Mouse (Mus musculus) left cerebral cortex, postnatal 4 days (tissue): Measurements from ENCODE around the gene Efna5. TPM values are rescaled to one million over a fixed set of nuclear protein-coding genes. Genes with fewer than 3 reads are reported as not detected.
A peak's percentile ranks its signal among the peaks of the same experiment; 100 is the strongest.

Source experiments
- DNase-seq: peaks from one replicate; pipeline ENCODE4 v3.0.0-alpha.2; 2022
- intact Hi-C: fragments of 180-260 bp; cut with DNase I; formaldehyde crosslinking; loops from one replicate; pipeline ENCODE4 v1.15.1; 2025
- total RNA-seq, 2 experiments: library from RNA; stranded (reverse); gene quantifications; 2 replicates each; pipeline ENCODE4 v1.2.3; 2021

Gene Efna5
- total RNA-seq, 2 experiments from 2014 or later, result 43.8 to 49.4 TPM

DNA sequence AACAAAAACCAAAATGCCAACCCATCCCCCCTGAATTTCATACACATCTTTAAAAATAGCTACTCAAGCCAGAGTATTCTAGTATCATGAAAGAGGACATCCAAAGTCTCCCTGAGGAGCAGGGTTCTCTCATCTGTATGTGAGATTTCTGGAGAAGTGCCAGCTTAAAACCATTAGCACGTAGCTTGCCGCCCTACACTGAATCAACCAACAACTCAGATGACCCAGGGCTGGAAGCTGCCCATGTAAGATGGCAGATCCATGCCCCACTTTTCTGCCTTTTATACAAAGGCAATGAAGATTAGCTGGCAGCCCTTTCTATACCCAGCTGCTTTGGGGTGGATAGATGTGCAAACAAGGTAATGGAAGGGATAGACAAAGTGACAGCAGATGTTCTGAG is 216.4 kb downstream of the Efna5 start:
- intact Hi-C loops, result no loop called here
- no peak for DNase-seq

DNA sequence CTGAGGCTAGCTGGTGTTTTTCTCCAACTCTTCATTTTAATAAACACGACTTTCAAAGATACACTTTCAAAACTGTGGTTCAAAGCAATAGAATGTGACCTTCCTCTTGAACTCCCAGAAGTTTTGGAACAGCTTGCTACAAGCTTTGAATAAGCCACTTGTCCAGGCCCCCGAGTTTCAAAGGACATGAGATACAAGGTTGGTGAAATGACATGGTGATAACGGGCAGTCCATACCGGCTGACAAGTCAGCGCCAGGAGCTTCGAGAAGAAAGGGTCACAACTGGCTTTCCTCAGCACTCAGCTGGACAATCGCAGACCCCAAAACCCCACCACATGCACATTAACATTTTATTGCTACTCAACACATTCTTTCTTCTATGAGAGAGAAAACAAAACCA is 219.3 kb downstream of the Efna5 start:
- intact Hi-C loops, result no loop called here
- DNase-seq, result no peak

GRCm38 (mm10) chr17:62659501-62660175 is 221.5 kb downstream of the Efna5 start:
- intact Hi-C loops, result loop anchor here (10.0 kb wide), 1 partner anchor 225 kb away; the partner anchor contains the start of gene Efna5
- peak; percentile 78 for DNase-seq

GRCm38 (mm10) chr17:62657832-62658630 is 223.1 kb downstream of the Efna5 start:
- peak; percentile 31 for DNase-seq
- intact Hi-C loops, result loop anchor here (10.0 kb wide), 1 partner anchor 227 kb away; the partner anchor contains the start of gene Efna5

DNA sequence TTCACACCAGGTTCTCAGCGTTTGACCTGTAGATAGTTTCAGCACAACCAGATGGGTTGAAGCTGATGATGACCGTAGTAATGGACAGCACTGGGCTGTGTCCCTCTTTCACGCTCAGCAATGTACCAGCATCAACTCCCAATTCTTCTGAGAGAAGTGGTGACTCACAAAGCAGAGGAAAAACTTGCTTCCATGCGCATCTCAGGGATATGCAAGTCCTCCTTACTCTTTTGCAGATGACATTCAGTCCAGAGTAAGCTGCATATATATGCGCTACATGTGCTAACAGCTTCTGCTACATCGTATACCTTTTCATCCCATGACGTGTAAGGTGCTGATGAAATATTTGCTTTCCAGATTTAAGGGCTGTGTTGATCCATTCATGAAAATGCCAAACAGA is 224.1 kb downstream of the Efna5 start:
- no peak for DNase-seq
- intact Hi-C loops, result loop anchor here (10.0 kb wide), 1 partner anchor 228 kb away; the partner anchor contains the start of gene Efna5

DNA sequence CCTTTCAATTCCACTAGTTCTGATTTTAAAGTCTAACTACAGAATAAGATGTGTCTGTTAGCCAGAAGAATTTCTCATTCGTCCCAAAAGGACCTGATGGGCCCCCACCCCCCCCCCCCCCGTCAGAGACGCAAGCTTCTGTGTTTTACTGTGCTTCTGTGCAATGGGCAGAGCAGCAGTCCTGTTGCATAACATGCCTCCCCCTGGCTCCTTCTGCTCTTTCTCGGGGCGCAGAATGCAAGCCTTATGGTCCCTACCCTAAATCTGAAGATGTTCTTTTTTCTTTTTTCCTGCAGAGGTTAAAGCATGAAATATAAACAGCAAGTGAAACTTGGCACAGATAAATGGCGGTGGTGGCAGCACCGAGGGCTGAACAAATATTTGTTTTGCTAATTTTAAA is 224.5 kb downstream of the Efna5 start:
- DNase-seq, result no peak
- intact Hi-C loops, result loop anchor here (10.0 kb wide), 1 partner anchor 228 kb away; the partner anchor contains the start of gene Efna5

DNA sequence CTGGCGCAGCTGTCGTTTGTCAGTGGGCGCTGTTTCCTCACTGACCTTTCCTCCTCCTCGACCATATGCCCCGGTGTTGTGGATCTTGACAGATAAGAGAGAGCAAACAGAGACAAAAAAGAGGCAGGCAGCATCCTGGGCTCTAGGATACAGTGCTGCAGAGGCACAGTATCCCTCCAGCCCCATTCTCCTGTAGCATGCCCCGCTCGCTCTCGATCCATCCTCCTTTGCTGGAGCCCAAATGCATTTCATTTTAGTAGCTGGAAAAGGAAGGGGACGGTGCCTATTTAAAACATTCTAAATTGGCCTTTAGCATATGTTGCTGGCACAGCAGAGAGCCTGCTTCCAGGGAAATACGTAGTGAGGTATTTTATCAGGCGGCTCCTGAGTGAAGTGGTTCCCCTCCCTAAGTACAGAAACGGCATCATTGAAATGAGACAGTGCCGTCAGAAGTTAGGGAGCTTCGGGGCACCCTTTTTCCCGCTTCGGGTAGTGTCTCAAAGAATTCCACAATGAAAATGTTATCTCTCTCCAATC is 225.2 kb downstream of the Efna5 start:
- intact Hi-C loops, result loop anchor here (10.0 kb wide), 1 partner anchor 229 kb away; the partner anchor contains the start of gene Efna5
- DNase-seq, result no peak

- intact Hi-C loops, result loop anchor here (10.0 kb wide), 1 partner anchor 232 kb away; the partner anchor contains the start of gene Efna5
- DNase-seq, result peak; percentile 26
These were observed 228.7 kb downstream of the Efna5 start for GRCm38 (mm10) chr17:62652451-62652850.

DNA sequence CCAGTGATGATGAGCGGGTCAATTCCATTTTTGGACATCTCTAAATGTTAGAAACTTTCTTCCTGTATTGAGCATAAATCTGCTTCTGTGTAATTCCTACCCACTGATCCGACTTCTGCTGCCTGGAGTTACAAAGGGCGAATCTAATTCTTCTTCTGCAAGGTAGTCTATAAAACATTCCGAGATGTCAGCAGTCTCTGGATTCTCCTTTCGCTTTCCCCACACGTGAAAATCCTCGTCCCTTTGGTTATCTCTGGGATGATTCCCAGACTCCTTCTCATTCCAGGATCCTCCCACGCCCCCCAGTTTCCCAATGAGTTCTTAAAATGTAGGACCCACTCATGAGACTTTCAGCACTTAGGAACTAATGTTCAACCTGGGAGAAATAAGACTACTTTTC is 229.4 kb downstream of the Efna5 start:
- no peak for DNase-seq
- intact Hi-C loops, result loop anchor here (10.0 kb wide), 1 partner anchor 233 kb away; the partner anchor contains the start of gene Efna5

DNA sequence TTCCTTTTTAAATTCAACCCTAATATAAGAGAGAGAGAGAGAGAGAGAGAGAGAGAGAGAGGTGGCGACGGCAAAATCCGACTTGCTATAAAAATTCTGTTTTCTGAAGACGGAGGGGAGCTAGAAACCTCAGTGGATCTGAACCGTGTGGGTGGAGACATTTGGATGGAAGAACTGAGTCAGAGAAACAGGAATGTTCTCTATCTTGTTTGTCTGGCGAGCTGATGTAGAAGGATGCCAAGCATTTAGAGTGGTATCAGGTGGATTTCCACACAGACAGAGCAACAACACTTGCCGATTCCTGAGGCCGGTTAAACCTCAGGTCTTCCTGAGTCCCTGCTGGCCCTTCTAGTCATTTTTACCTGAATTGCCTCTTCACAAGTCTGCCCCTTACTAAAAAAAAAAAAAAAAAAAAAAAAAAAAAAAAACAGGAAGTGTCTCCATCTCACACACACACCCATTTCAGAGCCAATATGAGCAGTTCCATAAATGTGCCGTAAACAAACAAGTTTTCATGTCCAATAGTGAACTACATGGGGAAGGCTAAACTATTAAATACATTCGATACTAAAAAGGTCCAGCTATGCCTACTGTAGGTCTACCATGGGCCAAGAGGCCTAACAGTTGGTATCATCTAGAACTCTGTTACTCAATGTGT is 231.7 kb downstream of the Efna5 start:
- DNase-seq, result no peak
- intact Hi-C loops, result no loop called here

GRCm38 (mm10) chr17:62646836-62647235 is 234.3 kb downstream of the Efna5 start:
- no peak for DNase-seq
- intact Hi-C loops, result no loop called here

DNA sequence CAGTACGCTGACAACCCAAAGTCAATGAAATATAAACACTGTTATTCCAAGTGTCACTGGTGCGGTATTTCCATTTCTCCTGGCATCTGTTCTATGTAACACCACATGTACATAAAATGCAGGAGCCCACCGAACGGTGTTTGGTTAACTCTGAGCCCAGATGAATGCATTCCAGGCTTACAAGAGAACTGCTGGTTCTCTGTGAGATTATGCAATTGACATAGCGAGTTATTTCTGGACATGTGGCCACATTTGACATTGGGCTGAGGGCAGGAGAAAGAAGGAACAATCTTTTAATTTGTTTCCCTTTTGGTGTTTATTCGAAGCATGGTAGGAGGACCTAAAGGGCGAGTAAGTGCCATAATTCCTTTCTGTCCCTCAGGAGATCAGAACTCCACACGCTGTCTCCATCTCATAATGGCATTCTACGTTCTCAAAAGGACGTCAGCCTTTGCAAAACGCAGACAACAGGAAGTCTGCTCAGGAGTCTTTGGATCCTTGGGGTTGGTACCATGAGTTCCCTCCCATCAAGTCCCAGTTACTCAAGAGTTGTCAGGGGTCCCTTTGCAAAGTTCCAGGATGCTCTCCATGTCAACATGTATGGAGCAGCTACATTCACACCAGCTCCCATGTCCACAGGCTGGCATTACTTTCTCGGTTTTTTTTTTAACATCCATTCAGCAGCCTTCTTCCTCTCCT is 238.5 kb downstream of the Efna5 start:
- intact Hi-C loops, result no loop called here
- DNase-seq, result no peak

DNA sequence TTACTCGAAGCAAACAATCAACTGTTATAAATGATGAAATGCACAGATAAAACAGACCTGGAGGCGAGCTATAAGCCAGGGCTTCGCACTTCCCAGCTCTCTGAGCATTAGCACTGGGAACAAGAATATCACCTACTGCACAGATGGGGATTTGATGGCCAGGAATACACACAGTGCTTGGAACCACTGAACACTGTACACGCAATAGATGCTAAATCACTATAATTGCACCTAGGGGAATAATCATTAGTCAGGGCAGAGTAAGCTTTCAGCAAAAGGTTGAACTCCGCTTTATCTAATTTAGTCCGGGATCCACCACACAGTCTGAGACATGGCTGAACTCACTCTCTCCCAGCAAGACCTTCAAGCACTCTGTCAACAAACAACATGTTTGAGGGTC is 240.5 kb downstream of the Efna5 start:
- intact Hi-C loops, result no loop called here
- DNase-seq, result no peak

DNA sequence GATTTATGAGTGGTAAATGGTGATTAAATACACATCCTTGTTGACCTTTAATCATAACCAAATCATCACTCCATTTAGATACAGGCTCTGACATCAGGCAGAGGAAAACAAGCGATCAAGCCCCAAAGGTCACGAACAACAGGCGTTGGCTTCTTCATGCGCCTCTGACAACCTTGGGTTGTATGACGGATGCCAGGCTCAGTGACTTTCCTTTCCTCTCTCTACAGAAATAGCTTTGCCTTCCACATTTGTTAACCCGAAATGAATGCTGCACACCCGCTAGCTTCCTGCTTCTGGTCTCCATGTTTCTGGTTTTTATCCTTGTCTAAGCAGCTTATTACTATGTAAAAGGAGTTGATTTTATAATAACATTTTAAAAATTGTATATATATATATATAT is 244.2 kb downstream of the Efna5 start:
- DNase-seq, result no peak
- intact Hi-C loops, result no loop called here

- intact Hi-C loops, result no loop called here
These were observed 246.2 kb downstream of the Efna5 start for GRCm38 (mm10) chr17:62634937-62635336.

GRCm38 (mm10) chr17:62628474-62628873 is 252.6 kb downstream of the Efna5 start:
- intact Hi-C loops, result no loop called here
- DNase-seq, result no peak

More at GRCm38 (mm10) chr17:62634937-62635336, 246.2 kb downstream of the Efna5 start:
- DNase-seq, result no peak

- DNase-seq, result no peak
- intact Hi-C loops, result no loop called here
These were observed 253.6 kb downstream of the Efna5 start for GRCm38 (mm10) chr17:62627508-62627907.

DNA sequence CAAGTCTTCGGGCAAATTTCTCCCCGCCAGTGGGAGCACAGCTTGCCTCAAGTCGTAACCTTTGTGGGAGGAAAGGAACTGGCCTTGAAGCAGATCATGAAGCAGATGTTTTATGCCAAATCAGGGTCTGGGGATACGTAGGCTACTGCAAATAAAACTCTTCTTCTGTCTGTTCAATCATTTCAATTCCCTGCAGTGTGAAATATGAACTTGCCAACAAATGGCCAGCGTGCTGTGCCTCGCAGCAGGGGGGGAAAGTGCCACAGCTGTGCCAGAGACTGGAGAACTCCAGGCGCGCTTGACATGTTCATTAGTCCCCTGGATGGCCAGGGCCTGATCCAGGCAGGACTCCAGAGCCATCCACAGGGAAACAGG is 255.5 kb downstream of the Efna5 start:
- peak; percentile 72 for DNase-seq
- intact Hi-C loops, result no loop called here

DNA sequence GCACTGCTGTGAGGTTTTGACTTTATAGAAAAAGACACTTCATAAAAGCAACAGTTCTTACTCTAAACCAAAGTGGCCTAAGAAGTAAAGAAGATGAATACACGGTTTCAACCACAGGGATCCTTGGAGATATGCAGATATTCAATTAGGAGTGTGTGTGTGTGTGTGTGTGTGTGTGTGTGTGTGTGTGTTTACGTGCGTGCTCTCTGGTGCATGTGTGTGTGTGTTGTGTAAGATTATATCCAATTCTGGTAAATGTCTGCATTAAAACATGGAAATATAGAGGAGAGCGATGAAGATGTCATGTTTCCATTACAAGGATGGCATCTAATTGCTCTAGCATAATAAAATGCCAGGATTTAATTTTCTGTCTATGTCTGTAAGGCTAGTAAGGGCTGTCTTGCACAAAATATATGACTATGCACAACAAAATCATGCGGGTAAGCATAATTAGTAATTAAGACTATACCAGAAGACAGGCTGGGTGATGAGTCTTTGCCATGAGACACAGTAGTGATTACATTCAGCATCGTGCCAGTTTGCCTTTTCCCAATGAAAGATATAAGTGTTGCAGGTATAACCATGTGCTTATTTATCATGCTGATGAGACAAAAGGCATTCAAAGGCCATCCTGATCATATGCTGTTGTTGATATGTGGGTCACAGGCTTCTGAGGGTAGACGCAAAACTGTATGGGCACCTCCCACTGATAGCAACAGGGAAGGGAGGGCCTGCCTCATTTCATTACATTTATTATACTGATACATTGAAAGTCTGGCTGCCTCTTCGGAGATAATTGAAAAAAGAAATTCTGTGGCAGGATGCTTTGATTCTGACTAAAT is 256.1 kb downstream of the Efna5 start:
- intact Hi-C loops, result no loop called here
- DNase-seq, result no peak
